Mouse (Mus musculus) stomach, embryonic 15.5 days (tissue): ENCODE results near the gene Pi16. TPM values are rescaled to one million over a fixed set of nuclear protein-coding genes. Genes with fewer than 3 reads are reported as not detected.

Experiments used
- ATAC-seq: fragments of 200-750 bp; cut with Nextera tagmentation; 2 replicates; pipeline ENCODE4 v1.8.0; 2017; ENCODE audit warnings: low read depth, moderate number of reproducible peaks, moderate TSS enrichment; ENCODE audit not compliant: insufficient read depth, low FRiP score
- H3K27ac ChIP-seq: fragments of 300-500 bp; sonication (generic); 2 replicates; pipeline ENCODE4 v1.5.1; 2015; ENCODE audit warnings: mild to moderate bottlenecking, inconsistent platforms
- H3K27me3 ChIP-seq: fragments of 300-500 bp; sonication (generic); replicated peaks from 2 replicates; pipeline ENCODE4 v1.6.1; 2015; ENCODE audit warnings: inconsistent platforms
- H3K36me3 ChIP-seq: fragments of 300-500 bp; sonication (generic); 2 replicates; pipeline ENCODE4 v1.6.1; 2015; ENCODE audit warnings: inconsistent platforms
- H3K4me1 ChIP-seq: fragments of 300-500 bp; sonication (generic); 2 replicates; pipeline ENCODE4 v1.6.1; 2015; ENCODE audit warnings: inconsistent platforms
- H3K4me2 ChIP-seq: fragments of 300-500 bp; sonication (generic); 2 replicates; pipeline ENCODE4 v1.6.1; 2015; ENCODE audit warnings: mild to moderate bottlenecking, inconsistent platforms
- H3K4me3 ChIP-seq: fragments of 300-500 bp; sonication (generic); replicated peaks from 2 replicates; pipeline ENCODE4 v1.5.1; 2015; ENCODE audit warnings: inconsistent platforms
- H3K9ac ChIP-seq: fragments of 300-500 bp; sonication (generic); 2 replicates; pipeline ENCODE4 v1.6.1; 2015; ENCODE audit warnings: inconsistent platforms
- H3K9me3 ChIP-seq: fragments of 300-500 bp; sonication (generic); 2 replicates; pipeline ENCODE4 v1.6.1; 2016; ENCODE audit warnings: inconsistent platforms
- WGBS: fragments of 180-500 bp; shearing (Covaris S2); methylation state at CpG from one replicate; pipeline ENCODE4 v1.1.7; 2015; 5-methylcytosine and 5-hydroxymethylcytosine counted together
- polyA plus RNA-seq: library from polyadenylated mRNA; unstranded; fragments of >200 nt; fragmentation: Nextera tagmentation; extraction: Ambion mirVana; gene quantifications from 2 replicates; pipeline ENCODE4 v1.2.1, GENCODE M21; 2015

Pi16 gene
- polyA plus RNA-seq, 1 experiment from 2014 or later = 1.6 TPM

GRCm38 (mm10) chr17:29337979-29338823 is 20.7 kb downstream of the Pi16 start:
- peak overlapping the region; percentile 45; the same call in 1 of the 2 replicates for H3K27ac ChIP-seq
- H3K36me3 ChIP-seq = peaks cover 63% of the 10 kb centered on the region
- H3K4me1 ChIP-seq = peaks cover 23% of the 10 kb centered on the region
- WGBS = 87% methylated on average over 9 of the region's 9 CpGs
- H3K9ac ChIP-seq = no peak overlapping the region
- H3K4me2 ChIP-seq = no peak overlapping the region
- H3K9me3 ChIP-seq = no peaks in the 10 kb centered on the region
- no peaks in the 10 kb centered on the region for H3K27me3 ChIP-seq
- no peak overlapping the region for H3K4me3 ChIP-seq
- no peak for ATAC-seq

GRCm38 (mm10) chr17:29339170-29339768 is 21.8 kb downstream of the Pi16 start:
- no peaks in the 10 kb centered on the region for H3K27me3 ChIP-seq
- peak overlapping the region; percentile 45; the same call in 1 of the 2 replicates for H3K27ac ChIP-seq
- peaks cover 61% of the 10 kb centered on the region for H3K36me3 ChIP-seq
- H3K4me1 ChIP-seq = peaks cover 23% of the 10 kb centered on the region
- H3K9ac ChIP-seq = no peak overlapping the region
- H3K4me3 ChIP-seq = no peak overlapping the region
- WGBS = 83% methylated on average over 11 of the region's 11 CpGs
- ATAC-seq = no peak
- no peak overlapping the region for H3K4me2 ChIP-seq
- no peaks in the 10 kb centered on the region for H3K9me3 ChIP-seq

GRCm38 (mm10) chr17:29340406-29341261 is 23.2 kb downstream of the Pi16 start:
- Histone ChIP-seq H3K4me2 (no peak overlapping the region), H3K27me3 (no peaks in the 10 kb centered on the region), H3K9ac (no peak overlapping the region), H3K36me3 (peaks cover 55% of the 10 kb centered on the region), H3K4me1 (peaks cover 26% of the 10 kb centered on the region), H3K4me3 (no peak overlapping the region), H3K9me3 (no peaks in the 10 kb centered on the region), H3K27ac (peak overlapping the region; percentile 88; the same call in 1 of the 2 replicates)
- 70% methylated on average over 18 of the region's 18 CpGs for WGBS
- ATAC-seq = no peak

GRCm38 (mm10) chr17:29341591-29342003 is 24.1 kb downstream of the Pi16 start:
- no peak; the same call in none of the 2 replicates for ATAC-seq
- H3K9ac ChIP-seq = no peak overlapping the region
- H3K9me3 ChIP-seq = no peaks in the 10 kb centered on the region
- H3K4me1 ChIP-seq = peaks cover 35% of the 10 kb centered on the region
- H3K36me3 ChIP-seq = peaks cover 46% of the 10 kb centered on the region
- H3K27me3 ChIP-seq = no peaks in the 10 kb centered on the region
- no peak overlapping the region for H3K4me3 ChIP-seq
- peak overlapping the region; percentile 36 for H3K4me2 ChIP-seq
- WGBS = 24% methylated on average over 9 of the region's 9 CpGs
- peak overlapping the region; percentile 88 for H3K27ac ChIP-seq

DNA sequence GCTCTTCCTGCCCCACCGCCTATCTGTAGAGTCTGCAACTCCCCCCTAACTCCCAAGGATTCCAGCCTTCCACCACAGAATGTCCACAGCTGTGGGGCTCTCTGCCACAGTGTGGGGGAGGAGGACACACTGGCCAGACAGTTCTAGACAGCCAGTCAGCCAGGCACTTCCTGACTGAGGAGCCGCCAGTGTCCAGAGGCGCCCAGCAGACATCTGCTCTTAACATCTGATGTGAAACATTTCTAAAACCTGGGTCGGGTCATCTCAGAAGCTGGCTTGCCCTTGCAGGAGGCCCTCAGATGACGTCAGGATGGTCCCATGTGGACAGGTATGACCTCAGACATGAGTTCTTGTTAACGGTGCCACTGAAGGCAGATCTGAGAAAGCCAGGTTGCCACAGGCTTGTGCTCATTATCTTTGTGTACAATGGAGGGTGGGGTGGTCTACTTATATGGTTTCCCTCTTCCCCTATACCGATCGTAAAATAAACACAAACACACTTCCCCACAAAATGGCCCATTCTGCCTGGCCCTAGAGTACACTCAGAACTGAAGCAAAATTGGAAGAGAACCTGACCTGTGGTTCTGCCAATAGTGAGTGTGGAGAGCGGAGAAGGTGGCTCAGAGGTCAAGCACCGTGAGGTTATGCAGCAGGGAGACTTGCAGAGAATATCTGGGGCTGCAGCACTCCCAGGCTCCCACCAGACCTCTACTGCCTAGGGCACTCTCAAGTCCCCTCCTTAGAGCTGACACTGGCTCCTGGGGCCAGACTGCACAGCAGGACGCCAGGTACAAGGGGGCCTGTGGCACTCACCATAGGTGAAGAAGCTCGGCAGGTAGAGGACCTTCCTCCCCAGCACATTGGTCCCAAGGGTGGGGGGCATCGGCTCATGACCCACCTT is 24.8 kb downstream of the Pi16 start:
- H3K27ac ChIP-seq = peak overlapping the region; percentile 88
- peaks cover 37% of the 10 kb centered on the region for H3K4me1 ChIP-seq
- H3K9me3 ChIP-seq = no peaks in the 10 kb centered on the region
- peaks cover 40% of the 10 kb centered on the region for H3K36me3 ChIP-seq
- WGBS = 36% methylated on average over 13 of the region's 13 CpGs
- H3K4me3 ChIP-seq = no peak overlapping the region
- no peaks in the 10 kb centered on the region for H3K27me3 ChIP-seq
- peak; percentile 68; the same call in 1 of the 2 replicates for ATAC-seq
- H3K4me2 ChIP-seq = peak overlapping the region; percentile 36; the same call in 1 of the 2 replicates
- no peak overlapping the region for H3K9ac ChIP-seq

DNA sequence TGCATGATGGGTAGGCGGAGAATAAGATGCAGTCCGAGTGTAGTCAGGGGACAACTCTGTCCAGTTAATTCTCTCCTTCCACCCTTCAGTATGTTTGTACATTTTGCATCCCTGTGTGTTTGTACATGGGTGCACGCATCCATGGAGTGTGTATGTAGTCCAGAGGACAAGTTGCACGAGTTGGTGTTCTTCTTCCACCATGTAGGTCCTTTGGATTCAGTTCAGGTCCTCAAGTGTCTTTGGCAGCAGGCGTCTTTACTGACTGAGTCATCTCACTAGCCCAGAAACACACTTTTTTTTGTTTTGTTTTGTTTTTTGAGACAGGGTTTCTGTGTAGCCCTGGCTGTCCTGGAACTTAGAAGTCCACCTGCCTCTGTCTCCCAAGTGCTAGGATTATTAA is 25.8 kb downstream of the Pi16 start:
- no peak overlapping the region for H3K4me3 ChIP-seq
- no peaks in the 10 kb centered on the region for H3K9me3 ChIP-seq
- H3K9ac ChIP-seq = no peak overlapping the region
- H3K4me1 ChIP-seq = peaks cover 40% of the 10 kb centered on the region
- H3K4me2 ChIP-seq = no peak overlapping the region
- H3K36me3 ChIP-seq = peaks cover 34% of the 10 kb centered on the region
- WGBS = 86% methylated on average over 5 of the region's 5 CpGs
- no peaks in the 10 kb centered on the region for H3K27me3 ChIP-seq
- no peak overlapping the region for H3K27ac ChIP-seq
- ATAC-seq = no peak

GRCm38 (mm10) chr17:29345272-29345671 is 27.8 kb downstream of the Pi16 start:
- Histone ChIP-seq H3K4me2 (no peak overlapping the region), H3K4me1 (peaks cover 38% of the 10 kb centered on the region), H3K9ac (no peak overlapping the region), H3K27ac (no peak overlapping the region), H3K36me3 (peaks cover 17% of the 10 kb centered on the region), H3K9me3 (no peaks in the 10 kb centered on the region), H3K27me3 (no peaks in the 10 kb centered on the region), H3K4me3 (no peak overlapping the region)
- 90% methylated on average over 12 of the region's 12 CpGs for WGBS
- ATAC-seq = no peak

DNA sequence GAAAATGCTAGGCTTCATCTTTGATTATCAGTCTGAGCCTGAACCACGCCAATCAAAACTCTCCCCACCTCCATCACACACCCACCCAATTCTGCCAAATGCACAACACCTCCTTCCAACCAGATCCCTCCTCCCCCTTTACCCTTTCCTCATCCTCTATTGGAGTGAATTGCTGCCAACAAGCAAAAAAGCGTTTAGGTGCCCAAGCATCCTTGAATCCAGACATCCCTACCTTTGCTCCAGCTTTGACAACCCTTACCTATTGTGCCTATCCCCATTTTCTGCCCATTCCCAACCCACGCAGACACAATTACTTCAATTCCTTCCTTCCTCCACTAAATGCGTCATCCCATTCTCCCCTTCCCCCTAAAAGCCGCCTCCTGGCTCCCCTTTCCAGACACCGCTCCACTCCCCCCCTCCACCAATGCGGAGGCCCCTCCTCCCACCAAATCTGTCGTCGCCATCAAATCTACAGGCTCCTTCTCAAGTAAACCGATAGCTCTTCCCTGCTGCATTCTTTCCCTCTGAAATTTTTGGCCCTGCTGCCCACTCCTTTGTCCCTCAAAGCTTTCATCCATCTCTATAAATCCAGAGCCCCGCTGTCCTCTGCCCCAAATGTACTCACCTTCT is 29.1 kb downstream of the Pi16 start:
- peak overlapping the region; percentile 66 for H3K4me2 ChIP-seq

GRCm38 (mm10) chr17:29347126-29347644 is 29.7 kb downstream of the Pi16 start:
- Histone ChIP-seq H3K9ac (peak overlapping the region; percentile 77), H3K27ac (peak overlapping the region; percentile 93), H3K4me1 (peaks cover 29% of the 10 kb centered on the region), H3K36me3 (peaks cover 16% of the 10 kb centered on the region; the same call in 1 of the 2 replicates), H3K4me2 (peak overlapping the region; percentile 66), H3K4me3 (peak overlapping the region; percentile 84), H3K27me3 (no peaks in the 10 kb centered on the region), H3K9me3 (no peaks in the 10 kb centered on the region)
- under 1% methylated on average over 44 of the region's 45 CpGs for WGBS
- no peak; the same call in 1 of the 2 replicates for ATAC-seq

More for the DNA sequence above, 29.1 kb downstream of the Pi16 start:
- Histone ChIP-seq H3K9me3 (no peaks in the 10 kb centered on the region), H3K27ac (peak overlapping the region; percentile 93), H3K27me3 (no peaks in the 10 kb centered on the region), H3K4me1 (peaks cover 35% of the 10 kb centered on the region), H3K36me3 (peaks cover 16% of the 10 kb centered on the region; the same call in 1 of the 2 replicates), H3K9ac (peak overlapping the region; percentile 77), H3K4me3 (peak overlapping the region; percentile 84)
- WGBS = 4% methylated on average over 11 of the region's 11 CpGs
- no peak for ATAC-seq

- peak within 1 kb of the TSS; percentile 77 for H3K9ac ChIP-seq
- H3K27me3 ChIP-seq = no peaks in the 10 kb centered on the region
- no peaks in the 10 kb centered on the region for H3K9me3 ChIP-seq
- WGBS = under 1% methylated on average over 50 of the region's 53 CpGs
- H3K4me3 ChIP-seq = peak within 1 kb of the TSS; percentile 84
- peak; percentile 98 for ATAC-seq
- H3K4me2 ChIP-seq = peak within 1 kb of the TSS; percentile 66
- H3K27ac ChIP-seq = peak within 1 kb of the TSS; percentile 93
- H3K36me3 ChIP-seq = peaks cover 13% of the 10 kb centered on the region; the same call in 1 of the 2 replicates
- peaks cover 24% of the 10 kb centered on the region for H3K4me1 ChIP-seq
These were observed 30.3 kb downstream of the Pi16 start, which contains the start of gene Mtch1 for GRCm38 (mm10) chr17:29347645-29348256. Mtch1 (minus strand) TSS chr17:29347934.
